Mouse (Mus musculus) kidney, postnatal 25 days (tissue): ENCODE measurements at regions not wholly inside any gene's neighbourhood (a gene's known extent, or its start where the extent isn't known, plus 50 kb on each side); places are given as distances from the start of the nearest gene placed in this dataset.
A peak's percentile ranks its signal among the peaks of the same experiment; 100 is the strongest.
"Not testable (repeated sequence)": the region's sequence is repeated elsewhere in the genome, so short reads cannot be mapped to it uniquely, and the experiment has no call there.

ENCODE experiments used
- DNase-seq, 2 experiments: peaks; one replicate each; pipeline ENCODE4 v3.0.0; 2021; ENCODE audit warnings: mixed read lengths in 2 of 2

GRCm38 (mm10) chr17:31732176-31732880 is 54.7 kb downstream of the Cryaa start:
- DNase-seq: no peak

- no peak for DNase-seq
These were observed 56.9 kb downstream of the Cryaa start for GRCm38 (mm10) chr17:31734521-31734920.

- DNase-seq: no peak
These were observed 59.1 kb downstream of the Cryaa start for GRCm38 (mm10) chr17:31736716-31737115.

GRCm38 (mm10) chr17:31738249-31738648 is 60.6 kb downstream of the Cryaa start:
- DNase-seq: no peak

GRCm38 (mm10) chr17:31739586-31739985 is 62.0 kb downstream of the Cryaa start:
- DNase-seq: peak; percentile 60 to 74

- DNase-seq: peak; percentile 39 to 54
These were observed 62.5 kb downstream of the Cryaa start for GRCm38 (mm10) chr17:31740059-31740458.

- no peak for DNase-seq
These were observed 66.0 kb downstream of the Cryaa start for GRCm38 (mm10) chr17:31743656-31744055.

GRCm38 (mm10) chr17:31746198-31747111 is 68.8 kb downstream of the Cryaa start:
- peak; percentile 73 to 81 for DNase-seq

- DNase-seq: peak; percentile 75 to 94
These were observed 70.0 kb downstream of the Cryaa start for GRCm38 (mm10) chr17:31747563-31747962.

- peak; percentile 22 to 68 for DNase-seq
These were observed 70.6 kb downstream of the Cryaa start for GRCm38 (mm10) chr17:31748158-31748557.

GRCm38 (mm10) chr17:31748971-31749370 is 71.4 kb downstream of the Cryaa start:
- peak; percentile 41 to 56 for DNase-seq

GRCm38 (mm10) chr17:31751262-31751661 is 73.7 kb downstream of the Cryaa start:
- peak; percentile 18 to 50 for DNase-seq

- peak in 1 of 2 experiments; percentile 51 for DNase-seq
These were observed 75.7 kb downstream of the Cryaa start for GRCm38 (mm10) chr17:31753113-31753858.

GRCm38 (mm10) chr17:31753859-31754229 is 76.2 kb downstream of the Cryaa start:
- no peak for DNase-seq

- DNase-seq: no peak
These were observed 82.9 kb downstream of the Cryaa start for GRCm38 (mm10) chr17:31760465-31760864.

- DNase-seq: no peak
These were observed 85.5 kb downstream of the Cryaa start for GRCm38 (mm10) chr17:31763078-31763477.

GRCm38 (mm10) chr17:31766779-31767697 is 88.6 kb downstream of the Sik1 start:
- peak; percentile 60 to 75 for DNase-seq

- no peak for DNase-seq
These were observed 83.3 kb downstream of the Sik1 start for GRCm38 (mm10) chr17:31772201-31772820.

- not testable (repeated sequence) for DNase-seq
These were observed 81.7 kb downstream of the Sik1 start for GRCm38 (mm10) chr17:31773882-31774281.

- DNase-seq: no peak
These were observed 80.6 kb downstream of the Sik1 start for GRCm38 (mm10) chr17:31775037-31775436.

- no peak for DNase-seq
These were observed 79.6 kb downstream of the Sik1 start for GRCm38 (mm10) chr17:31775966-31776365.
